Mouse (Mus musculus) forebrain, embryonic 13.5 days (tissue): ENCODE data around the gene Mgat3. TPM values are rescaled to one million over a fixed set of nuclear protein-coding genes. Genes with fewer than 3 reads are reported as not detected.

Experiments used
- ATAC-seq: fragments of 200-750 bp; cut with Nextera tagmentation; 2 replicates; pipeline ENCODE4 v1.8.0; 2017
- H3K27ac ChIP-seq: fragments of 300-500 bp; sonication (generic); 2 replicates; pipeline ENCODE4 v1.5.1; 2015; ENCODE audit warnings: inconsistent platforms, mild to moderate bottlenecking, moderate library complexity
- H3K27me3 ChIP-seq: fragments of 300-500 bp; sonication (generic); 2 replicates; pipeline ENCODE4 v1.6.1; 2015; ENCODE audit warnings: mild to moderate bottlenecking, inconsistent platforms
- H3K36me3 ChIP-seq: fragments of 300-500 bp; sonication (generic); 2 replicates; pipeline ENCODE4 v1.6.1; 2015; ENCODE audit warnings: mild to moderate bottlenecking, inconsistent platforms; ENCODE audit not compliant: poor library complexity, severe bottlenecking
- H3K4me1 ChIP-seq: fragments of 300-500 bp; sonication (generic); 2 replicates; pipeline ENCODE4 v1.6.1; 2015; ENCODE audit warnings: inconsistent platforms
- H3K4me2 ChIP-seq: fragments of 300-500 bp; sonication (generic); 2 replicates; pipeline ENCODE4 v1.6.1; 2015; ENCODE audit warnings: inconsistent platforms, mild to moderate bottlenecking, moderate library complexity
- H3K4me3 ChIP-seq: fragments of 300-500 bp; sonication (generic); 2 replicates; pipeline ENCODE4 v1.5.1; 2015; ENCODE audit warnings: mild to moderate bottlenecking, inconsistent platforms
- H3K9ac ChIP-seq: fragments of 300-500 bp; sonication (generic); 2 replicates; pipeline ENCODE4 v1.6.1; 2015; ENCODE audit warnings: mild to moderate bottlenecking, inconsistent platforms
- H3K9me3 ChIP-seq: fragments of 300-500 bp; sonication (generic); replicated peaks from 2 replicates; pipeline ENCODE4 v1.6.1; 2016; ENCODE audit warnings: inconsistent platforms
- WGBS: fragments of 180-500 bp; shearing (Covaris S2); methylation state at CpG from one replicate; pipeline ENCODE4 v1.1.7; 2015; 5-methylcytosine and 5-hydroxymethylcytosine counted together
- polyA plus RNA-seq: library from polyadenylated mRNA; unstranded; fragments of >200 nt; fragmentation: Nextera tagmentation; extraction: Ambion mirVana; gene quantifications from 2 replicates; pipeline ENCODE4 v1.2.1, GENCODE M21; 2015

The Mgat3 gene
- polyA plus RNA-seq, 1 experiment from 2014 or later, result 7.3 TPM

- H3K9ac ChIP-seq, result no peak overlapping the region
- no peak overlapping the region for H3K4me3 ChIP-seq
- H3K4me2 ChIP-seq, result no peak overlapping the region
- H3K9me3 ChIP-seq, result no peaks in the 10 kb centered on the region
- no peaks in the 10 kb centered on the region for H3K27me3 ChIP-seq
- peaks cover 39% of the 10 kb centered on the region for H3K36me3 ChIP-seq
- 79% methylated on average over 17 of the region's 17 CpGs for WGBS
- peaks cover 20% of the 10 kb centered on the region for H3K4me1 ChIP-seq
- H3K27ac ChIP-seq, result no peak overlapping the region
- no peak for ATAC-seq
Measured at GRCm38 (mm10) chr15:80137945-80138791, 35.4 kb upstream of the Mgat3 start.

- H3K4me2 ChIP-seq, result no peak overlapping the region
Measured at GRCm38 (mm10) chr15:80140302-80140701, 33.2 kb upstream of the Mgat3 start.

GRCm38 (mm10) chr15:80140878-80141277 is 32.6 kb upstream of the Mgat3 start:
- no peak for ATAC-seq
- peaks cover 51% of the 10 kb centered on the region for H3K36me3 ChIP-seq
- no peaks in the 10 kb centered on the region for H3K27me3 ChIP-seq
- no peak overlapping the region for H3K4me2 ChIP-seq
- no peak overlapping the region for H3K4me3 ChIP-seq
- H3K9ac ChIP-seq, result no peak overlapping the region
- no peak overlapping the region for H3K27ac ChIP-seq
- peaks cover 3% of the 10 kb centered on the region; the same call in 1 of the 2 replicates for H3K4me1 ChIP-seq
- WGBS, result 98% methylated on average over 3 of the region's 3 CpGs
- H3K9me3 ChIP-seq, result no peaks in the 10 kb centered on the region

More at GRCm38 (mm10) chr15:80140302-80140701, 33.2 kb upstream of the Mgat3 start:
- ATAC-seq, result no peak
- peaks cover 3% of the 10 kb centered on the region; the same call in 1 of the 2 replicates for H3K4me1 ChIP-seq
- H3K27ac ChIP-seq, result no peak overlapping the region
- WGBS, result 94% methylated on average over 2 of the region's 2 CpGs
- no peak overlapping the region for H3K4me3 ChIP-seq
- H3K27me3 ChIP-seq, result no peaks in the 10 kb centered on the region
- no peak overlapping the region for H3K9ac ChIP-seq
- peaks cover 51% of the 10 kb centered on the region for H3K36me3 ChIP-seq
- no peaks in the 10 kb centered on the region for H3K9me3 ChIP-seq

GRCm38 (mm10) chr15:80142130-80142529 is 31.4 kb upstream of the Mgat3 start:
- H3K4me3 ChIP-seq, result no peak overlapping the region
- 97% methylated on average over 3 of the region's 3 CpGs for WGBS
- H3K4me1 ChIP-seq, result peaks cover 3% of the 10 kb centered on the region; the same call in 1 of the 2 replicates
- H3K27me3 ChIP-seq, result no peaks in the 10 kb centered on the region
- peaks cover 38% of the 10 kb centered on the region for H3K36me3 ChIP-seq
- no peak overlapping the region for H3K4me2 ChIP-seq
- ATAC-seq, result no peak
- H3K9me3 ChIP-seq, result no peaks in the 10 kb centered on the region
- H3K9ac ChIP-seq, result no peak overlapping the region
- no peak overlapping the region for H3K27ac ChIP-seq

GRCm38 (mm10) chr15:80143760-80144159 is 29.8 kb upstream of the Mgat3 start:
- no peak for ATAC-seq
- H3K27ac ChIP-seq, result no peak overlapping the region
- no peaks in the 10 kb centered on the region for H3K4me1 ChIP-seq
- H3K4me2 ChIP-seq, result no peak overlapping the region
- H3K36me3 ChIP-seq, result peaks cover 45% of the 10 kb centered on the region
- H3K27me3 ChIP-seq, result no peaks in the 10 kb centered on the region
- WGBS, result 92% methylated on average over 6 of the region's 6 CpGs
- no peak overlapping the region for H3K9ac ChIP-seq
- no peak overlapping the region for H3K4me3 ChIP-seq
- no peaks in the 10 kb centered on the region for H3K9me3 ChIP-seq

GRCm38 (mm10) chr15:80145397-80145796 is 28.1 kb upstream of the Mgat3 start:
- H3K36me3 ChIP-seq, result peaks cover 58% of the 10 kb centered on the region

GRCm38 (mm10) chr15:80146153-80146552 is 27.4 kb upstream of the Mgat3 start:
- Histone ChIP-seq H3K27ac (peak overlapping the region; percentile 19; the same call in 1 of the 2 replicates), H3K27me3 (no peaks in the 10 kb centered on the region), H3K36me3 (peaks cover 58% of the 10 kb centered on the region), H3K9ac (no peak overlapping the region; the same call in 1 of the 2 replicates), H3K9me3 (no peaks in the 10 kb centered on the region), H3K4me2 (no peak overlapping the region), H3K4me3 (no peak overlapping the region), H3K4me1 (no peaks in the 10 kb centered on the region)
- ATAC-seq, result no peak
- 75% methylated on average over 6 of the region's 6 CpGs for WGBS

More at GRCm38 (mm10) chr15:80145397-80145796, 28.1 kb upstream of the Mgat3 start:
- Histone ChIP-seq H3K27me3 (no peaks in the 10 kb centered on the region), H3K4me1 (no peaks in the 10 kb centered on the region), H3K4me2 (no peak overlapping the region), H3K9ac (no peak overlapping the region), H3K4me3 (no peak overlapping the region), H3K9me3 (no peaks in the 10 kb centered on the region), H3K27ac (no peak overlapping the region)
- ATAC-seq, result no peak
- 97% methylated on average over 5 of the region's 5 CpGs for WGBS

- 90% methylated on average over 14 of the region's 14 CpGs for WGBS
- H3K9ac ChIP-seq, result no peak overlapping the region
Measured at GRCm38 (mm10) chr15:80147090-80147489, 26.4 kb upstream of the Mgat3 start.

GRCm38 (mm10) chr15:80147511-80147910 is 26.0 kb upstream of the Mgat3 start:
- ATAC-seq, result no peak
- WGBS, result 87% methylated on average over 5 of the region's 5 CpGs
- no peaks in the 10 kb centered on the region for H3K27me3 ChIP-seq
- H3K4me1 ChIP-seq, result no peaks in the 10 kb centered on the region
- H3K27ac ChIP-seq, result no peak overlapping the region
- no peak overlapping the region for H3K4me2 ChIP-seq
- H3K36me3 ChIP-seq, result peaks cover 59% of the 10 kb centered on the region
- no peak overlapping the region for H3K4me3 ChIP-seq
- no peak overlapping the region for H3K9ac ChIP-seq
- H3K9me3 ChIP-seq, result no peaks in the 10 kb centered on the region

More at GRCm38 (mm10) chr15:80147090-80147489, 26.4 kb upstream of the Mgat3 start:
- ATAC-seq, result no peak
- Histone ChIP-seq H3K4me3 (no peak overlapping the region), H3K36me3 (peaks cover 58% of the 10 kb centered on the region), H3K9me3 (no peaks in the 10 kb centered on the region), H3K27ac (no peak overlapping the region), H3K27me3 (no peaks in the 10 kb centered on the region), H3K4me1 (no peaks in the 10 kb centered on the region), H3K4me2 (no peak overlapping the region)

GRCm38 (mm10) chr15:80148565-80148964 is 25.0 kb upstream of the Mgat3 start:
- Histone ChIP-seq H3K27ac (no peak overlapping the region), H3K9me3 (no peaks in the 10 kb centered on the region), H3K4me2 (no peak overlapping the region), H3K4me3 (no peak overlapping the region), H3K27me3 (no peaks in the 10 kb centered on the region), H3K4me1 (no peaks in the 10 kb centered on the region), H3K36me3 (peaks cover 63% of the 10 kb centered on the region), H3K9ac (no peak overlapping the region)
- no peak for ATAC-seq
- WGBS, result 88% methylated on average over 8 of the region's 8 CpGs

- no peaks in the 10 kb centered on the region for H3K9me3 ChIP-seq
- peaks cover 66% of the 10 kb centered on the region for H3K36me3 ChIP-seq
- H3K9ac ChIP-seq, result no peak overlapping the region
- H3K4me1 ChIP-seq, result no peaks in the 10 kb centered on the region
- ATAC-seq, result no peak
- no peak overlapping the region for H3K4me3 ChIP-seq
- 94% methylated on average over 7 of the region's 7 CpGs for WGBS
- no peak overlapping the region for H3K4me2 ChIP-seq
- no peaks in the 10 kb centered on the region for H3K27me3 ChIP-seq
- H3K27ac ChIP-seq, result no peak overlapping the region
Measured at GRCm38 (mm10) chr15:80149517-80149916, 24.0 kb upstream of the Mgat3 start.

- H3K4me2 ChIP-seq, result no peak overlapping the region
- no peak overlapping the region for H3K27ac ChIP-seq
- H3K9ac ChIP-seq, result no peak overlapping the region
- no peaks in the 10 kb centered on the region for H3K27me3 ChIP-seq
- no peak for ATAC-seq
- no peaks in the 10 kb centered on the region for H3K4me1 ChIP-seq
- no peaks in the 10 kb centered on the region for H3K9me3 ChIP-seq
- 92% methylated on average over 10 of the region's 10 CpGs for WGBS
- H3K36me3 ChIP-seq, result peaks cover 94% of the 10 kb centered on the region
- no peak overlapping the region for H3K4me3 ChIP-seq
Measured at GRCm38 (mm10) chr15:80152663-80153062, 20.9 kb upstream of the Mgat3 start.
